Mouse (Mus musculus) left cerebral cortex, adult 2 months (tissue): Measurements from ENCODE around the gene Itk. TPM values are rescaled to one million over a fixed set of nuclear protein-coding genes. Genes with fewer than 3 reads are reported as not detected.
A peak's percentile ranks its signal among the peaks of the same experiment; 100 is the strongest.

Source experiments
- DNase-seq, 2 experiments: peaks; one replicate each; pipeline ENCODE4 v3.0.0; 2021 to 2022; ENCODE audit warnings: low spot score in 2 of 2, mixed read lengths in 1 of 2; ENCODE audit errors: extremely low spot score in 1 of 2
- H3K27ac ChIP-seq: fragments of 200-600 bp; 2 replicates; pipeline ENCODE4 v1.8.1; 2022
- H3K4me3 ChIP-seq: fragments of 200-600 bp; 2 replicates; pipeline ENCODE4 v1.8.1; 2022
- CTCF ChIP-seq: fragments of 200-600 bp; IDR thresholded peaks from 2 replicates; pipeline ENCODE4 v1.8.1; 2022; ENCODE audit warnings: antibody characterized with exemption, mild to moderate bottlenecking, moderate library complexity
- intact Hi-C: fragments of 180-260 bp; cut with DNase I; formaldehyde crosslinking; loops from one replicate; pipeline ENCODE4 v1.15.1; 2025
- total RNA-seq, 2 experiments: library from RNA; stranded (reverse); gene quantifications; 2 replicates each; pipeline ENCODE4 v1.2.3; 2021

Gene Itk
- total RNA-seq, 2 experiments from 2014 or later = 0.16 to 0.23 TPM

GRCm38 (mm10) chr11:46343886-46344546 is 45.3 kb downstream of the Itk start:
- intact Hi-C loops = no loop called here
- no peak for DNase-seq
- H3K4me3 ChIP-seq = no peak overlapping the region
- no peak overlapping the region for H3K27ac ChIP-seq
- TF ChIP-seq CTCF = no peak

GRCm38 (mm10) chr11:46341960-46342359 is 47.4 kb downstream of the Itk start:
- no peak for TF ChIP-seq CTCF
- DNase-seq = no peak
- no peak overlapping the region for H3K4me3 ChIP-seq
- H3K27ac ChIP-seq = no peak overlapping the region
- intact Hi-C loops = no loop called here

- no peak for TF ChIP-seq CTCF
- intact Hi-C loops = no loop called here
- Histone ChIP-seq H3K27ac (no peak overlapping the region), H3K4me3 (no peak overlapping the region)
- DNase-seq = no peak
Measured at GRCm38 (mm10) chr11:46336020-46336419, 53.3 kb downstream of the Itk start.

- H3K27ac ChIP-seq = no peak overlapping the region
- intact Hi-C loops = no loop called here
- no peak for TF ChIP-seq CTCF
- H3K4me3 ChIP-seq = no peak overlapping the region
- DNase-seq = no peak
Measured at GRCm38 (mm10) chr11:46332217-46332616, 57.1 kb downstream of the Itk start.

GRCm38 (mm10) chr11:46326271-46327015 is 62.9 kb downstream of the Itk start:
- H3K27ac ChIP-seq = no peak overlapping the region
- TF ChIP-seq CTCF = no peak
- H3K4me3 ChIP-seq = no peak overlapping the region
- intact Hi-C loops = no loop called here
- no peak for DNase-seq

GRCm38 (mm10) chr11:46321559-46321958 is 67.8 kb downstream of the Itk start:
- no peak for TF ChIP-seq CTCF
- Histone ChIP-seq H3K4me3 (no peak overlapping the region), H3K27ac (no peak overlapping the region)
- DNase-seq = no peak
- intact Hi-C loops = no loop called here

GRCm38 (mm10) chr11:46314534-46314933 is 74.8 kb downstream of the Itk start:
- Histone ChIP-seq H3K27ac (peak overlapping the region; percentile 86), H3K4me3 (no peak overlapping the region)
- intact Hi-C loops = loop anchor here (1.0 to 2.0 kb wide), 3 partner anchors 14 to 117 kb away; no protein-coding TSS in a partner anchor
- DNase-seq = no peak
- no peak for TF ChIP-seq CTCF

GRCm38 (mm10) chr11:46313851-46314250 is 75.5 kb downstream of the Itk start:
- TF ChIP-seq CTCF = no peak
- peak overlapping the region; percentile 86 for H3K27ac ChIP-seq
- no peak overlapping the region for H3K4me3 ChIP-seq
- intact Hi-C loops = loop anchor here (1.0 to 2.0 kb wide), 3 partner anchors 13 to 117 kb away; no protein-coding TSS in a partner anchor
- peak; percentile 48 to 59 for DNase-seq

- intact Hi-C loops = no loop called here
Measured at GRCm38 (mm10) chr11:46312523-46313035, 76.7 kb downstream of the Itk start, which contains the start of gene Cyfip2. TSS of gene Cyfip2 (minus strand) at chr11:46312859.

GRCm38 (mm10) chr11:46311703-46312522 is 77.4 kb downstream of the Itk start:
- Histone ChIP-seq H3K4me3 (peak overlapping the region; percentile 79), H3K27ac (peak overlapping the region; percentile 99)
- DNase-seq = peak; percentile 65 to 68
- no peak for TF ChIP-seq CTCF
- intact Hi-C loops = no loop called here

More at GRCm38 (mm10) chr11:46312523-46313035, 76.7 kb downstream of the Itk start, which contains the start of gene Cyfip2:
- Histone ChIP-seq H3K4me3 (peak within 1 kb of the TSS; percentile 79), H3K27ac (peak within 1 kb of the TSS; percentile 99)
- TF ChIP-seq CTCF = no peak
- no peak for DNase-seq

- DNase-seq = no peak
- Histone ChIP-seq H3K4me3 (peak overlapping the region; percentile 79), H3K27ac (peak overlapping the region; percentile 99)
- TF ChIP-seq CTCF = no peak
- intact Hi-C loops = no loop called here
Measured at GRCm38 (mm10) chr11:46311181-46311702, 78.1 kb downstream of the Itk start.
